Mouse (Mus musculus): ENCODE results near the gene Nkap. TPM values are rescaled to one million over a fixed set of nuclear protein-coding genes. Genes with fewer than 3 reads are reported as not detected.
"Not testable (repeated sequence)": the region's sequence is repeated elsewhere in the genome, so short reads cannot be mapped to it uniquely, and the experiment has no call there.

Gene Nkap
- 47.3 and 57.4 TPM in 2 replicates for total RNA-seq (2017)

- peak; percentile 97 for ATAC-seq (replicated peaks; ENCODE audit: low read depth, poor library complexity, severe bottlenecking)
Observed at GRCm38 (mm10) chrX:37126671-37127358, at the start of gene Nkap. Gene Nkap, plus strand, starts transcription at chrX:37126795.

- ATAC-seq (replicated peaks; ENCODE audit: low read depth, poor library complexity, severe bottlenecking), result not testable (repeated sequence)
Observed at GRCm38 (mm10) chrX:37080345-37080744, 46.2 kb upstream of the Nkap start.

GRCm38 (mm10) chrX:37081194-37081593 is 45.4 kb upstream of the Nkap start:
- ATAC-seq (replicated peaks; ENCODE audit: low read depth, poor library complexity, severe bottlenecking), result no peak

GRCm38 (mm10) chrX:37084318-37084926 is 42.2 kb upstream of the Nkap start:
- ATAC-seq (replicated peaks; ENCODE audit: low read depth, poor library complexity, severe bottlenecking), result 0 out of 2 replicates have a peak, but pooled peaks have one; percentile 6

- ATAC-seq (replicated peaks; ENCODE audit: low read depth, poor library complexity, severe bottlenecking), result peak; percentile 93
Observed at GRCm38 (mm10) chrX:37084927-37085660, 41.5 kb upstream of the Nkap start, which contains the start of gene Rpl39. Gene Rpl39, minus strand, starts transcription at chrX:37085402.

GRCm38 (mm10) chrX:37085665-37086064 is 40.9 kb upstream of the Nkap start:
- peak; percentile 19; the same call in 1 of the 2 replicates for ATAC-seq (replicated peaks; ENCODE audit: low read depth, poor library complexity, severe bottlenecking)

GRCm38 (mm10) chrX:37088778-37089177 is 37.8 kb upstream of the Nkap start:
- no peak for ATAC-seq (replicated peaks; ENCODE audit: low read depth, poor library complexity, severe bottlenecking)

- no peak for ATAC-seq (replicated peaks; ENCODE audit: low read depth, poor library complexity, severe bottlenecking)
Observed at GRCm38 (mm10) chrX:37091457-37091856, 35.1 kb upstream of the Nkap start.

- peak; percentile 52; the same call in 1 of the 2 replicates for ATAC-seq (replicated peaks; ENCODE audit: low read depth, poor library complexity, severe bottlenecking)
Observed at GRCm38 (mm10) chrX:37095106-37095768, 31.4 kb upstream of the Nkap start.

- ATAC-seq (replicated peaks; ENCODE audit: low read depth, poor library complexity, severe bottlenecking), result no peak
Observed at GRCm38 (mm10) chrX:37098681-37099080, 27.9 kb upstream of the Nkap start.

GRCm38 (mm10) chrX:37103826-37104225 is 22.8 kb upstream of the Nkap start:
- ATAC-seq (replicated peaks; ENCODE audit: low read depth, poor library complexity, severe bottlenecking), result no peak

GRCm38 (mm10) chrX:37109526-37110192 is 16.9 kb upstream of the Nkap start:
- peak; percentile 73 for ATAC-seq (replicated peaks; ENCODE audit: low read depth, poor library complexity, severe bottlenecking)

- peak; percentile 97 for ATAC-seq (replicated peaks; ENCODE audit: low read depth, poor library complexity, severe bottlenecking)
Observed at GRCm38 (mm10) chrX:37110193-37110880, 16.3 kb upstream of the Nkap start, which contains the start of gene Upf3b. Gene Upf3b, minus strand, starts transcription at chrX:37110322.

- ATAC-seq (replicated peaks; ENCODE audit: low read depth, poor library complexity, severe bottlenecking), result no peak
Observed at GRCm38 (mm10) chrX:37110881-37111193, 15.8 kb upstream of the Nkap start.

- no peak for ATAC-seq (replicated peaks; ENCODE audit: low read depth, poor library complexity, severe bottlenecking)
Observed at GRCm38 (mm10) chrX:37117085-37117484, 9.5 kb upstream of the Nkap start.

GRCm38 (mm10) chrX:37119585-37119984 is 7.0 kb upstream of the Nkap start:
- no peak for ATAC-seq (replicated peaks; ENCODE audit: low read depth, poor library complexity, severe bottlenecking)

- ATAC-seq (replicated peaks; ENCODE audit: low read depth, poor library complexity, severe bottlenecking), result no peak
Observed at GRCm38 (mm10) chrX:37120212-37120611, 6.4 kb upstream of the Nkap start.

GRCm38 (mm10) chrX:37125511-37125910 is 1.1 kb upstream of the Nkap start:
- no peak for ATAC-seq (replicated peaks; ENCODE audit: low read depth, poor library complexity, severe bottlenecking)

- no peak for ATAC-seq (replicated peaks; ENCODE audit: low read depth, poor library complexity, severe bottlenecking)
Observed at GRCm38 (mm10) chrX:37141732-37142131, 15.1 kb downstream of the Nkap start.

Measured in common myeloid progenitor, adult 5-6 weeks (primary cell).